Mouse (Mus musculus): ENCODE data around the gene Tnfrsf1a. TPM values are rescaled to one million over a fixed set of nuclear protein-coding genes. Genes with fewer than 3 reads are reported as not detected.
A peak's percentile ranks its signal among the peaks of the same experiment; 100 is the strongest.
"Not testable (repeated sequence)": the region's sequence is repeated elsewhere in the genome, so short reads cannot be mapped to it uniquely, and the experiment has no call there.

Gene Tnfrsf1a
- polyA plus RNA-seq (2012; rRNA removed) = 16.4 and 18.7 TPM in 2 replicates

- no peak for DNase-seq (ENCODE audit: extremely low spot score in 1 of 2, low spot score in 1 of 2)
Observed at GRCm38 (mm10) chr6:125348721-125349574, at the start of gene Tnfrsf1a. TSS of gene Tnfrsf1a (plus strand) at chr6:125349362.

DNA sequence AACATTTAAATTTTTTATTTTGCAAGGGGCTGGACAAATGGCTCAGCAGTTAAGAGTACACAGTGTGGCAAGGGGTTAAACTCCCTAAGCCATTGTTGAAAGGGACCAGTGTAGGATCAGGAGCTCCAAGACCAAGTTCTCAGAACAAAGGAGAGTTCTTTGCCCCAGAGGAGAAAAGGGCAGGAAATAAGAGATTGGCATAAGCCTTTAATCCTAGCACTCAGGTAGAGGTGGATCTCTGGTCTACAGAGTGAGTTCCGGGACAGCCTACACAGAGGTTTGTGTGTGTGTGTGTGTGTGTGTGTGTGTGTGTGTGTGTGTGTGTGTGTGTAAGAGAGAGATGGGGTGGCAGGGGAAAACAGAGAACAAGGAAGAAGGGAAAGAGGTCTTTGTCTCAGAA lies 48.2 kb upstream of the Tnfrsf1a start:
- DNase-seq (ENCODE audit: extremely low spot score in 1 of 2, low spot score in 1 of 2) = no peak

DNA sequence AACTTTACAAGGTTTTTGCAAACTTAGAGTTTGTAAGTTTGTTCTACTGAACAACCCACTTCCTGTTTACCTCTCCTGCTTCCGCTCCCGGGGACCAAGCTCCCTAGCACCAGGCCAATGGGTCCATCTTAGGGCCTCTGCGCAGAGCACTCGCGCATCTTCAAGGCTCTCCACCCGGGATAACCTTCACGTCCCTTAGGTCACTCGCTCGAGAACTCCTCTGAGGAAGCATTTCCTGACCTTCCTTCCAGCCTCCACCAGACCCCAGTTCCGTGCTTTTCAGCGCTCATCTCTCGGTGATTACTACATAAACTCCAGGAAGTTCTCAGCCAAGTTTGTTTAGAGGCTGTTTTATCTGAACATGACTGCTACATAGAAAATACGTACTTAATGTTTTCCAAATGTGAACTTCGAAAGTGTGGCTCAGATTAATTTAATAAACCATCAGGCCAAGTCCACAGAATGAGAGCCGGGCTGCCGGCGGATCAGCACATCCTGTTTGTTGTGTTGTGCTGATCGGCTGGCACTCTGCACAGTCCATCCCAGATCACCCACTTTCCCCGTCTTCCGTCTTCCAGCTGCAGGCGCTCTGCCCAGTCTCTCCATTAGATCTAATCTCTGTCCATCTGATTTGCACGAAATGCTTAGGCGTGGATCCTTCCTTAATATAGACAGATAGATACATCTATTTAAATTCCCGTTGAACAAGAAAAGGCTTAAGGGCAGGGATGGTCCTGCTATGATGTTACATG lies 46.8 kb upstream of the Tnfrsf1a start:
- DNase-seq (ENCODE audit: extremely low spot score in 1 of 2, low spot score in 1 of 2) = no peak

- no peak for DNase-seq (ENCODE audit: extremely low spot score in 1 of 2, low spot score in 1 of 2)
Observed at GRCm38 (mm10) chr6:125303242-125303641, 45.9 kb upstream of the Tnfrsf1a start.

GRCm38 (mm10) chr6:125304408-125304807 lies 44.8 kb upstream of the Tnfrsf1a start:
- DNase-seq (ENCODE audit: extremely low spot score in 1 of 2, low spot score in 1 of 2) = not testable (repeated sequence)

DNA sequence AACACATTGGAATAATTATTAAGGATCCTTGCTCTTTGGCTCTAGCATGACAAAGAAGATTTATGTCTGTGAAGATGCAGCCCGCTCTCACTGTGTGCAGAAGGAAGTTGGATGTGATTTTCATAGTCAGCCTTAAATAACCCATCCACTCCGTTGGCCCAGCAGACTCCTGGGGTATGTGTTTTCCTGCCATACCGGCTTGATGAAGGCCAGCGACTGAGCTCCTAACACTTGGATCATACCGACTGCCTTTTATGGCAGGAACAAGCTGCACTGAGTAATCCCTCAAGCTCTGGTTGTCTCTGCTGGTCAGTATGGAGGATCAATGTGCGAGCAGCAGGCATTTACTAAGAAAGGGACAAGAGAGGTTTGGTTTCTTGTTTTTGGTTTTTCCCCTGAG lies 43.7 kb upstream of the Tnfrsf1a start:
- DNase-seq (ENCODE audit: extremely low spot score in 1 of 2, low spot score in 1 of 2) = no peak

GRCm38 (mm10) chr6:125307091-125307490 lies 42.1 kb upstream of the Tnfrsf1a start:
- DNase-seq (ENCODE audit: extremely low spot score in 1 of 2, low spot score in 1 of 2) = no peak

DNA sequence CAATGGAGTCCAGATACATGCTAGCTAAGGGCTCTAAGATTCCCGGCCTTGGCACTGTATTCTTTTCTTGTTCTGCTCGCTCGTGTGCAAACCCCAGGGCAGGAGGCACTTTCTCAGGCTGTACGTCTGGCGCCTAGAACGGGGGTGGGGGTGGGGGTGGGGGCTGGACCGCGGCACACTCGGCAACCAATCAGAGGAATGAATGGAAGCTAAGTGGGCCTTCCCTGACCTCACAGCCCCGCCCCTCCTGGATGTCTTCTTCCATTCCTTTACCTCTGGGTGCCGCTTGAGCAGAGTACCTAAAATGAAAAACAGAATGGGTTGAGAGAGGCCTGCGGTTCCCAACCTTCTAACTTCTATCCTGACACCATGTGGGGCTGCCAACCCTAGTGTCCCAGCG lies 40.2 kb upstream of the Tnfrsf1a start:
- DNase-seq (ENCODE audit: extremely low spot score in 1 of 2, low spot score in 1 of 2) = no peak

DNA sequence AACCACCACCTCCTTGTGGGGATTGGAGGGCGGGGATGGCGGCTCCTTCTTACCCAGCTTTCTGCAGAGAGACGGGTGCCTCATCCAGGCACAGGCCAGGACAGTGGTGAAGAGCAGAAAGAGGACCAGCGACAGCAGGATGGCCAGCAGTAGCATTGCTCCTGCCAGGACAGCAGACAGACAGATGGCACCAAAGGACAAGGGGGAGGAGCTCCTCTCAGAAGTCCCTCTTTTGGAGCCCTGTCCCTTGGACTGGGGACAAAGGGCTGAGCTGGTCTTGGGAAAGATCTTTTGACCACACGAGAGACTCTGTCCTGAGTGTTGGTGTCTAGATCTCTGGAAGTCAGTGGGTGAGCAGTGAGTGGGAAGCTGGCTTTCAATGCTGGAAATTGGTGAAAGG lies 39.8 kb upstream of the Tnfrsf1a start:
- no peak for DNase-seq (ENCODE audit: extremely low spot score in 1 of 2, low spot score in 1 of 2)

- DNase-seq (ENCODE audit: extremely low spot score in 1 of 2, low spot score in 1 of 2) = no peak
Observed at GRCm38 (mm10) chr6:125312171-125312570, 37.0 kb upstream of the Tnfrsf1a start.

DNA sequence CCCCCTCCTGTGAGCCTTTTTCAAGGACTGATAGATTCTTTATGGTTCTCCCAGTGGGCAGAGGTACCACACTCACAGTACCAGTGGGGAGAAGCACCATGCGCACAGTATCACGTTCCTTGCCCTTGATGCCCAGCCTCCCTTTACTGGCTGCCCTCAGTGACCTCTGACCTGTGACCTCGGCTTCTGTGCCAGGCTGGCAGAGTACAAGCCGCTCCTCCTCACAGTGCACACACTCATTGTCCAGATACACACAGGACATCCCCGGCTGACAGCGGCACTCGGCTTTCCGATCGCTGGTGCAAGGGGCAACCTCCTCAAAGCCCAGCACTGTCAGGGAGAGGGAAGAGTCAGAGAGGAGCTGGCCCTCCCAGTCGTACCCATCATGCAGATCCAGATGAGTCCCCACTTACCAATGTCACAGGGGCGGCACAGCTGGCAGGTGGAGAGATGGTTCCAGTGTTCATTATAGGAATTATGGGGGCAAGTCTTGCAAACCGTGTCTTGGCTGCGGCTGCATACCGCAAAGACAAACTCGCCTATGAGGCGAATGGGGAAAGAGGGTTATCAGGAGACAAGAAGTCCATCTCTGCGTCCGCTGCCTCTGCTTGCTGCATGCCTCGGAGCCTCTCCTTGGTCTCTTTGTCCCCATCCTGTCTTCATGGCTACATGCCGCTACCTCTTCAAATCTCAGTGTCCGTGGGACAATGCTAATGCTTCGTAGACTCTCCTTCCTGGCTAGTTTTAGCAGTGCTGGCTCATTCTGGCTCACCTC lies 36.4 kb upstream of the Tnfrsf1a start:
- DNase-seq (ENCODE audit: extremely low spot score in 1 of 2, low spot score in 1 of 2) = no peak

DNA sequence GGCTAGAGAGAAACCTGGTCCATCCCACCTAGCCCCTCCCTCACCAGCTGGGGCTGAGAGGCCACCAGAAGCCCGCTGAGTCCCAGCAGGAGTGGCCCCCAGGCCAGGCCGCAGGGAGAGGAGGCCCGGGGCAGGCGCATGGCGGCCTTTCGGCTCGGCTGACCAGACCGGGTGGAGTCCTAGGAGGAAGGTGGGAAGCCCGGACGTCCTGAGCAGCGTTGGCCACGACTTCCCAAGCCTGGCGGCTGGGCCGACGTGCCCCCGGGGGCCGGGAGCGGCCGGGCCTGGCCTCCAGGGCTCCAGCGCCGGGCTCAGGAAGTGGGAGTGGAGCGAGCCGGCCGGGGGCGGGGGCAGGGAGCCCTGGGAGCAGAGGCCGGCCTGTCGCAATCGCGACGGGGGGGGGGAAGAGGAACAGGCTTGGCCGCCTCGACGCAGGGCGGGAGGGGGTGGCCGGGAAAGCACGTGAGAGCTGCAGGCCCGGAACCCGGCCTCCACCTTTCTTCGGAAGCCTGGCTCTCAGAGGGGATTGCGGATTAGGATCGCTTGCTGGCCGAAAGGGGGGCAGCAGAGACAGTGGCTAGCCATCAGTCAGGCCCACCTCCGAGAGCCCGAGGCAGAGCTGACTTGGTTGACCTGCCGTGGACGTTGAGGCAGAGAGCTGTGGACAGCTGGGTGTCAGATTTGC lies 35.5 kb upstream of the Tnfrsf1a start, which contains the start of gene Ltbr:
TSS of gene Ltbr (minus strand) at position 340 of the 685 bp plus-strand sequence.
- peak in 1 of 2 experiments; percentile 20 for DNase-seq (ENCODE audit: extremely low spot score in 1 of 2, low spot score in 1 of 2)

DNA sequence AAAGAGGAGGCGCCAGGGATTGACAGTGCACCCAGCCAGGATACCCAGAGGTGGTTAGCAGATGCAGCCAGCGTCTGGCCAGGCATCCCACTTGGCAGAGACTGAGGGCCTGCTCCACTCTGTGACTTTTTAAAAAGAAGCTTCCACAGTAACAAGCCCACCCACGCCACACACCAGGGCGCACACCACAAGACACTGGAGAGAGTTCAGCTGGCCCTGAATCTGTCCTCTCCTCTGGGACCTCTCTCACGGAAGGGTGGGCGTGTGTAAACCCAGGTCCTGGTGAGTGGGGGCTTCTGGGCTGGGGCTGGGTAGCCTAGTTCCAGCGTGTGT lies 35.0 kb upstream of the Tnfrsf1a start:
- DNase-seq (ENCODE audit: extremely low spot score in 1 of 2, low spot score in 1 of 2) = no peak

GRCm38 (mm10) chr6:125314746-125315145 lies 34.4 kb upstream of the Tnfrsf1a start:
- no peak for DNase-seq (ENCODE audit: extremely low spot score in 1 of 2, low spot score in 1 of 2)

- DNase-seq (ENCODE audit: extremely low spot score in 1 of 2, low spot score in 1 of 2) = no peak
Observed at GRCm38 (mm10) chr6:125317077-125317476, 32.1 kb upstream of the Tnfrsf1a start.

GRCm38 (mm10) chr6:125318981-125319918 lies 29.9 kb upstream of the Tnfrsf1a start:
- DNase-seq (ENCODE audit: extremely low spot score in 1 of 2, low spot score in 1 of 2) = no peak

DNA sequence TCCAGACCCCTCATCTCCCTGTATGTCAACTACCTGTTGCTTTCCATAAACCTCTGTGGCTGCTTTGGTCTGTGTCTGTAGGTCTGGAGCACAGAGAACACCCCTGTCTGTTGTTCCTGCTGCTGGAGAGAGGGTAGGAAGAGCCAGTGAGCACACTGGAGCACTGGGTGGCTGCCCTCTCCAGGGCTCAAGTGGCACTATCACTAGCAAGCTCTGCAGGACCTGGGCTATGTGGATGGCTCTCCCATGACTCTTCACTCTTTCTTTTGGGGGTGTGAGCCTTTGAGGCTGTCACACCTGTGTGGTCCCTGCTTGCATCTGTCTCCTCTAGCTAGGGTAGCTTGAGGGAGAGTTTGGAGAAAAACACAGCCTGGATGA lies 29.3 kb upstream of the Tnfrsf1a start:
- DNase-seq (ENCODE audit: extremely low spot score in 1 of 2, low spot score in 1 of 2) = no peak

- DNase-seq (ENCODE audit: extremely low spot score in 1 of 2, low spot score in 1 of 2) = no peak
Observed at GRCm38 (mm10) chr6:125320323-125320722, 28.8 kb upstream of the Tnfrsf1a start, which contains the start of gene Scnn1a. TSS of gene Scnn1a (plus strand) at chr6:125320659.

- no peak for DNase-seq (ENCODE audit: extremely low spot score in 1 of 2, low spot score in 1 of 2)
Observed at GRCm38 (mm10) chr6:125321114-125321855, 27.9 kb upstream of the Tnfrsf1a start.

Measured in frontal cortex, adult 2 months (tissue).